Mouse (Mus musculus) forelimb bud, embryonic 11.5 days (tissue): ENCODE results near the gene Mylk2.

Experiments
- DNase-seq: peaks from one replicate; pipeline ENCODE4 v3.0.0-alpha.2; 2012; ENCODE audit warnings: low read depth, low spot score

Mylk2 gene

GRCm38 (mm10) chr2:152911031-152911430, at the start of gene Mylk2:
Gene Mylk2, plus strand, starts transcription at chr2:152911352.
- no peak for DNase-seq

- DNase-seq: no peak
Observed at GRCm38 (mm10) chr2:152861891-152862290, 49.3 kb upstream of the Mylk2 start.

- DNase-seq: no peak
Observed at GRCm38 (mm10) chr2:152862638-152863037, 48.5 kb upstream of the Mylk2 start.

DNA sequence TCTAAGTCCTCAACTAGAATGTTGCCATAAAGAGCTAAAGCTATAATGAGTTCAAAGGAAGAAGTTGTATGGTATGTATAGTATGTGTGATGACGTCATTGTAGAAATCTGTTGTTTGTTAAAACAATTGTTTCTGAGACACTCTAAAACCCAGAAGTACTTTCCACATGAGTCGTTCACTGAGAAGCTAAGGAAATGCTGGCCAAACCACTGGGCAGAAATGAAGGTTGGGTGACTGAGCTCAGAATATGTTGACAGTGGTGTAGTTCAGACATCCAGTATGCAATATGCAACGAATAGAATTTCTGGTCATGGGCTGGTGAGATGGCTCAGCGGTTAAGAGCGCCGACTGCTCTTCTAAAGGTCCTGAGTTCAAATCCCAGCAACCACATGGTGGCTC, 47.8 kb upstream of the Mylk2 start:
- DNase-seq: no peak

GRCm38 (mm10) chr2:152878239-152878638, 32.9 kb upstream of the Mylk2 start:
- DNase-seq: no peak

DNA sequence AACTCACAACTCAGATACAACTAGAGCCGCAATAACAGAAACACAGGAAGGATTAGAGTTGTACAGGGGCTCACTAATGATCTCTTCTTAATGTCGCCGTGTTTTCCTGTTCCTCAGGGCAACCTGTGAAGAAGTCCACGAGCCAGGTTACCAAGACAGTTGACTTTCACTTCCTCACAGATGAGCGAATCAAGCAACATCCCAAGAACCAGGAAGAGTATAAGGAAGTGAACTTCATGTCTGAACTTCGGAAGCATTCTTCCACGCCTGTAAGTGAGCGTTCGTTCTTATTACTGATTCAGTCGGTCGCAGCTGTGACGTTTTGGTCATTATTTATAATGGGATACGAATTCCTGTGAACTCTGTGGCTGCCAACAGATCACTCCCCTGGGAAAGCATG, 30.3 kb upstream of the Mylk2 start:
- no peak for DNase-seq

DNA sequence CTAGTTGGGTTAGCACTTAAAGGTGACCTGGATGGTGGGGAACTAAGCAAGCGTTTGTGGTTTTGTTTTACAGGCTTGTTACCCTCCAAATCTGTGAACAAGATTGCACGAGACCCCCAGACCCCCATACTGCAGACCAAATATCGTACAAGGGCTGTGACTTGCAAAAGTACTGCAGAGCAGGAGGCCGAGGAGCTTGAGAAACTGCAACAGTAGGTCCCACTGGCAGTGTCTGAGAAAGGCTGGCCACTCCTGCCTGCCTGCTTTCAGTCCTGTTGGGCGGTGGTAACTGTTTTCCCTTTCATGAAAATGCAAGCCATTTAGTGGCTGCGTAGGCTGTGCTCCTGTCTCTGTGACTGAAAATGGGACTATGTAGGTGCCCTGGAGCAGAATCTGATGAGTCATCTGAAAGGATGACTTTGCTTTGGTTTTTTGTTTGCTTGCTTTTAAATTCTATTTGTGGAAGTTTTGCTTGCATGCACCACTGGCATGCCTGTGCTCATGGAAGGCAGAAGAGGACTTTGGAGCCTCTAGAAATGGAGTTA, 27.0 kb upstream of the Mylk2 start:
- no peak for DNase-seq

DNA sequence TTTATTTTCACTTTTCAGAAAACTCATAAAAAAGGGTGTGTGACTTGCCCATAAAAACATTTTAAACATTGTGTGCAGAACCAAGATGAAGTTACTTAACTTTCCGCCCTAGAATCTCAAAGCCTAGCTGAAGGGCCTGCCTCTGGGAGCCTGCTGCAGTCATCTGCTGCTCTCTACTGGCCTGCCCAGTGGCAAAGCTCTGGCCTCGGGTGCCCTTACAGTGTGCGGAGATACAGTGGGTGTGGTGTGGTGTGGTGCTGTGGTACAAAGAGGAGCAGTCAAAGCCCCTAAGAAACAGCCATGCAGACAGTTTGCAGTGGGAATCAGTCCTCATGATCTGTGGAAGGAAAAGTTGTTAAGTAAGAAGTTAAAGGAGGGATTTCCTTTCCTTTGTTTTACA, 23.9 kb upstream of the Mylk2 start:
- DNase-seq: no peak

- no peak for DNase-seq
Observed at GRCm38 (mm10) chr2:152888774-152889173, 22.4 kb upstream of the Mylk2 start.

DNA sequence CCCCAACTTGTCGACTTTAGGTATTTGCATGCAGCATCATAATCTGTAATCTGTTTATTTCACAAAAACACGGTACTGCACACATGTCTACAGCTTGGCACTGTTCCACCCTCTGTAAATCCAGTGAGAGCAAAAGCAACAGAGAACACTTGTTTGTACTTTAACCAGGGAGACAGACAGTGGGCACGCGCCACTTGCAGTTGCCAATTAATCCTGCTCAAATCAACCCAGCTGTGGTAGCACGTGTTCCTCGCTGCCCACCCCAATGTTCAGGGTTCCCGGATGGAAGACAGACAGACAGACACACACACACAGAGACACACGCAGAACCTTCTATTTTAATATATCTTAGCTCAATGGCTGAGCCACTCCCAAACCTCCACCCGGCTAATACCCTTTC, 15.3 kb upstream of the Mylk2 start:
- DNase-seq: no peak

GRCm38 (mm10) chr2:152896926-152897325, 14.2 kb upstream of the Mylk2 start:
- no peak for DNase-seq

DNA sequence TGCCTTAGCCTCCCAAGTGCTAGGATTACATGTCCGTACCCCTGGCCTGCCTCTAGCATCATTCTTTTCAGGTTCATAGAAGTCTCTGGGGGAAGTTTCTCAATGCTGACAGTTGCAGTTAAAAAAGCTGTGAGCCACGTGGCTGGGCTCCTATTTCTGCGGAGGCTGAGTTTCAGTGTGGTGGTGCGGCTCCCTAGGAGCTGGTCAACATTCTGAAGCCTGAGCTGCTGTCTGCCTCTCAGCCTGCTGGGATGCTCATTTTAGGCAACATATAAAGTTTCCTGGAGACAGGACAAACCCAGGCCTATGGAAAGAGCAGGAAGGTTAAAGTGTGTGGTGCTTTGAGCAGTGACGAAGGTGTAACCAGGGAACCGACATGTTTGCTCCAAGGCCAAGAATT, 12.1 kb upstream of the Mylk2 start:
- DNase-seq: no peak

GRCm38 (mm10) chr2:152901296-152901695, 9.9 kb upstream of the Mylk2 start:
- DNase-seq: no peak

GRCm38 (mm10) chr2:152902658-152903057, 8.5 kb upstream of the Mylk2 start:
- no peak for DNase-seq

- no peak for DNase-seq
Observed at GRCm38 (mm10) chr2:152903586-152903985, 7.6 kb upstream of the Mylk2 start.

- no peak for DNase-seq
Observed at GRCm38 (mm10) chr2:152904127-152904643, 7.0 kb upstream of the Mylk2 start.

- DNase-seq: peak; percentile 64
Observed at GRCm38 (mm10) chr2:152905036-152905829, 5.9 kb upstream of the Mylk2 start.

DNA sequence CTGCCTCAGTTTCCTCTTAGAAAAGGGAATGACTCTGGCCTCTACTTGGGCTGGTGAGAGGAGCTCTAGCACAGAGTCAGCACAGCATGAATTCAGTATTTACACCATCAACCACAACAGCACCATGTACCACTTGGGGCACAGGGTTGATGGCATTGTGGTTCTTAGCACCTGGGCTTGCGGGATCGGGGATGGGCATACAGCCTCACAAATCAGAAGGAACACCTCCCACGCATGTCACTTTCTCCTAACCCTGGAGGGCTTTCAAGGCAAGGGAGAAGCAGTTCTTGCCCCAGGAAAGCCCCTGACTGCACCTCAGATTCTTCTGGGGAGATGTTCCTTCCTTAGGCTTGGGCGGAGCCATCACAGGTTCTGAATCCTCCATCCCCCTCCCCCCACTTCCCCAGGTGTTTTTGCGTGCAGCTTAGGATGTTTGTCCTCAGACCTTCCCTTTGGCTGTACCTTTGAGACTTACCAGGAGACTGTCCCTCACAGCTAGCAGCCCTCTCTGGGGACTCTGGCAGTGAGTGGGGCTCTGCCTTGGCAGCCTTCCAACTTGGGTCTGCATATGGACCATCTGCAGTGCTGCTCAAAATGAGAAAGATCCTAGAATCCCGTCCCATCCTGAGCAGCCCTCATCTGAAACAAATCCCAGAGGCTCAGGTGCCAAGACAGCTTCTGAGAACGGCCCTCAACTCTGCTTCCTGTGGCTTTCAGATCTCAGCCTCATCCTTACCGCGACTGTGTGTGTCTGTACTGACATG, 4.7 kb upstream of the Mylk2 start:
- DNase-seq: no peak

GRCm38 (mm10) chr2:152907114-152907943, 3.8 kb upstream of the Mylk2 start:
- DNase-seq: no peak

DNA sequence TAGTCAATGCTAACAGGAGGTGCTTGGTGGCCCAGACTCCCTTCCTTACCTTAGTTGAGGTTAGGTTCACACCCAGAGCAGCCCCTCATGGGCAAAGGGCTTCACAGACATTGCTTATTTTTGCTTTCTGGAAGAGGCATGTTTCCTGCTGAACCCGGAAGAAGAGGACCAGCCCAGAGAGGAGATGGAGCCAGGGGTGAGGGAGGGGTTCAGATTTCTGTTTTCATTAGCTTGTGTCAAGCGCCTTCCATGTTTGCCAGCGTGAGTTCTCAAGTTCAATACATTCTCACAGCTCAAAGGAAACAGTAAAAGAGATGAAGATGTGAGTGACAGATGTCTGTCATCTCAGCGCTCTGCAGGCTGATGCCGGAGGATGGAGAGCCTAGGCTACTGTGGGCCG, 1.3 kb upstream of the Mylk2 start:
- no peak for DNase-seq

GRCm38 (mm10) chr2:152911432-152911831, 280 bp downstream of the Mylk2 start:
- no peak for DNase-seq

- no peak for DNase-seq
Observed at GRCm38 (mm10) chr2:152913471-152913870, 2.3 kb downstream of the Mylk2 start.
